In genomic region chr6:28975106-28975505, GRCm38 (mm10) we compare ENCODE assay signal across 10 mouse cellular contexts.
A peak's percentile ranks its signal among the peaks of the same experiment; 100 is the strongest.
DNase-seq lines count a peak whose midpoint lies in the region; ATAC-seq and TF ChIP-seq lines count a peak whose summit lies in the region.
"Had no signal": no experiment of that assay in that cellular context is flagged by ENCODE, and none has a peak within 500 bp of the region (broad histone marks: within the 10 kb centered on the region; RNA-seq: fewer than 3 reads in every experiment).

No protein-coding gene starts in this region.

- DNase-seq in kidney, adult 8-10 months, result peak; percentile 59 to 70
- no peak for DNase-seq in kidney, postnatal 4 days
- DNase-seq in adrenal gland, postnatal 10 days, result peak; percentile 76
- peak; percentile 97 for DNase-seq in cerebellum, adult 11-12 months
- peak; percentile 37 to 58 for DNase-seq in layer of hippocampus, adult 2 months (ENCODE audit: low spot score in 2 of 2)
- DNase-seq in forebrain, embryonic 11.5 days (ENCODE audit: low spot score), result no peak

- no peaks in the 10 kb centered on the region for H3K9me3 ChIP-seq in forebrain, embryonic 11.5 days (ENCODE audit: control insufficient read depth, low read length)
- H3K9me3 ChIP-seq: heart, embryonic 15.5 days; limb, embryonic 15.5 days had no signal

- ATAC-seq in erythroid progenitor cell, adult 5-6 weeks (replicated peaks; ENCODE audit: low FRiP score, poor library complexity, severe bottlenecking), result no peak
- ATAC-seq in forebrain, embryonic 11.5 days (replicated peaks; ENCODE audit: low FRiP score), result no peak

- peaks cover 4% of the 10 kb centered on the region; the same call in 1 of the 2 replicates for H3K4me1 ChIP-seq in forebrain, embryonic 11.5 days (replicated peaks; ENCODE audit: control insufficient read depth, insufficient read depth, low read length)
- H3K4me1 ChIP-seq: limb, embryonic 15.5 days had no signal

- H3K9ac ChIP-seq in forebrain, embryonic 11.5 days (ENCODE audit: low read length), result no peak overlapping the region
- H3K9ac ChIP-seq: embryonic facial prominence, embryonic 12.5 days; heart, embryonic 15.5 days; limb, embryonic 15.5 days had no signal

- no peak overlapping the region for H3K4me3 ChIP-seq in layer of hippocampus, adult 2 months
- no peak overlapping the region for H3K4me3 ChIP-seq in forebrain, embryonic 11.5 days (ENCODE audit: low read depth, low read length)
- H3K4me3 ChIP-seq: embryonic facial prominence, embryonic 12.5 days; heart, embryonic 15.5 days; limb, embryonic 15.5 days had no signal

- no peak overlapping the region for H3K27ac ChIP-seq in layer of hippocampus, adult 2 months
- H3K27ac ChIP-seq in forebrain, embryonic 11.5 days (ENCODE audit: low read depth, low read length), result no peak overlapping the region
- H3K27ac ChIP-seq: embryonic facial prominence, embryonic 12.5 days; heart, embryonic 15.5 days; limb, embryonic 15.5 days had no signal

- H3K36me3 ChIP-seq in forebrain, embryonic 11.5 days (ENCODE audit: control insufficient read depth, insufficient read depth, low read length), result no peaks in the 10 kb centered on the region
- H3K36me3 ChIP-seq: embryonic facial prominence, embryonic 12.5 days; heart, embryonic 15.5 days; limb, embryonic 15.5 days had no signal

- 95% methylated on average over 1 of the region's 1 CpGs for WGBS in forebrain, embryonic 11.5 days

- peaks cover 6% of the 10 kb centered on the region for H3K27me3 ChIP-seq in forebrain, embryonic 11.5 days (ENCODE audit: control insufficient read depth, insufficient read depth, low read length)

- no peak for TF ChIP-seq CTCF in layer of hippocampus, adult 2 months (conservative IDR thresholded peaks at IDR 0.05)

- no peak overlapping the region for H3K4me2 ChIP-seq in forebrain, embryonic 11.5 days (ENCODE audit: low read depth, low read length, severe bottlenecking)
- H3K4me2 ChIP-seq: embryonic facial prominence, embryonic 12.5 days; heart, embryonic 15.5 days; limb, embryonic 15.5 days had no signal

Comparison
In these comparisons a context has a peak if more than half of its experiments do, and no peak if none do; other contexts are left out.
1. DNase-seq: peak in kidney, adult 8-10 months (2 of 2), adrenal gland, postnatal 10 days (single experiment), cerebellum, adult 11-12 months (single experiment) and layer of hippocampus, adult 2 months (2 of 2); none in kidney, postnatal 4 days (0 of 2) and forebrain, embryonic 11.5 days (single experiment).